Mouse (Mus musculus): Measurements from ENCODE around the gene Slit3. TPM values are rescaled to one million over a fixed set of nuclear protein-coding genes. Genes with fewer than 3 reads are reported as not detected.

The Slit3 gene
- total RNA-seq, 2 experiments from 2014 or later: 56.9 to 64.1 TPM

DNA sequence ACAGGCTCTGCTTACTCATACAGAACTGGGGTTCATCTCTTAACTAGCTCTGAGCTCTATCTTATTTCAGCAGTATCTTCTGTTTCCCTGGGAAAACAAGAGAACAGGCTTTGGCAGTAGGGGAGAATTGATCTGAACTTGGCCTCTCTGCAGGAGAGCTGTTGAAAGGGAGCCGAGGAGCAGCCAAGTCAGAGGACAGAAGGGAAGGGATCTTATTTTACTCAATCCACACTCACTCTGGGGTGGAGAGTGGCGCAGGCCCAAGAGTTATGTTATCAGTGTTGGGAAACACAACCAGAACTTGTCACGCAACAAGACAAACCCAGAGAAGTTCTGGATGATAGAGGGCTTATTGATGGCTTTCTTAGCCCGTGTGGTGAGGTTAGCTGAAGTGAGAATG, 130.9 kb downstream of the Slit3 start:
- intact Hi-C loops (cut with DNase I): no loop called here

DNA sequence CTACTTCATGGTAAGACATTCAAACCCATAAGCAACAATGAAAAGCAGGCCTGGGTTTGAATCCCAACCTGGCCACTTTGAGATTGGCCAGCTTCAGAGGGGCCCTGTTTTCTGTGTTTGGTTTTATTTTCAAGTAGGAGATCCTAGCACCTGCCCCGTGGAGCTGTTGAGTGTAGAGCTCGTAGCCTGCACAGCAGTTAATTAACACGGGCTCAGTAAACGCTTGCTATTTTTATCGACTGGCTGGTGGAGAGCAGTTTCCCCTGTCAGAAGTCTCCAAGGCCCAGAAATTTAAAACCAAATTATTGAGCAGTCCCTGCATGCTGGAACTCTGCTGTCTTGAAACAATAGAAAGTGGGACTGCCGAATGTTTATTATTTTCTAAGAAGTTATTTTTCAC, 136.3 kb downstream of the Slit3 start:
- intact Hi-C loops (cut with DNase I): no loop called here
- DNase-seq (ENCODE audit: low spot score in 2 of 2): no peak

More for the DNA sequence above, 130.9 kb downstream of the Slit3 start:
- DNase-seq (ENCODE audit: low spot score in 2 of 2): no peak

DNA sequence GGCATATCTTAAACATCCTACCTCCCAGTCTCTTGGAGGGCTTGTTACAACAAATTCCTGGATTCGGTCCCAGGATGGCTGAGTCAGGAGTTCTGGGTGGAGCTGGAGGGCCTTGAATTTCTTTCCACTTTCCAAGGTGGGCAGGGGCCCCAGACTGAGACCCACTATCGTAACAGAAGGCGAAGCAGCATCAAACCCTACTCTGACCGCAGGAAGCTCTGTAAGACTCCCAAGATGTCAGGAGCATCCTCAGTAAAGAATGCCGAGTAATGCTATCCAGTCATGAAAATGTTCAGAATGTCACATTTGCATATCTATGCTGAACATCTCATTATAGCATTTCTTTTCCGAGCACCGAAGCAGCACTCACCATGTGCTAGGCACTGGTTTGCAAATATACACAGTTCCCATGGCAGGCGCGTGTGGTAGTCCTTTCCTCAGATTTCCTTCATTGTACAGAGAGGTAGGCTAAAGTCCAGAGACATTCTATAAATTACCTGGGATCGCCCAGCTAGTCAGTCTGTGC, 140.6 kb downstream of the Slit3 start:
- peak; percentile 60 to 87 for DNase-seq (ENCODE audit: low spot score in 2 of 2)
- intact Hi-C loops (cut with DNase I): loop anchor here (1.0 to 5.0 kb wide), 3 partner anchors 83 to 141 kb away; partner anchors contain the start of gene Slit3

DNA sequence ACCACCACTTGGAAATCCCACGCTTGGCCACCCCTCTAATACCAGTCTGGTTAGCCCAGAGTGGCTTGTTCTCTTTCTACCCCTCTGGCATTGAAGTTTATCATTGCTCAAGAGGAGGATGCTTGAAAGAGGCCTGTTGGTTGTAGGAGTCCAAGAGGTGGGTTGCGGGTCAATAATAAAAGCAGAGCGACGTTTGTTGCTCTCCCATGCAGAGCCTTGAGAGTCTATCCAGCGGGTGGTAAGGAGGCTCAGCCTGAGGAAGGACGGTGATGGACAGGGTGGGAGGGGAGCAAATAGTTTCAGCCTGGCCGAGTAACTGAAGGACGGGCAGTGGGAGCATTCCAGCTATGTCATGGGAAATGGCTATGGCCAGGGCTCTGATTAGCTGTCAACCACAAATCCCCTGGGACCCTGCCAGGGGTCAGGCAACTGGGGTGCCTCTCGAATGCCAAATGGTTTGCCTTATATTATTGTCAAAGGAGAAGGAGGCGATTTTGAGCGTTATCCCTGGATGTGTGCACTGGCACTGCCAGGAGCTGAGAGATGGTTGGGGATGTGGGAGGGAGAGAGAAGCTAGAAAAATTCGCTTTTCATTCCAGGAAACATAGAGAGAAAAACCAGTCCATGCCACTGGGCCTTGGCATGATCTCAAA, 141.4 kb downstream of the Slit3 start:
- intact Hi-C loops (cut with DNase I): loop anchor here (1.0 to 5.0 kb wide), 2 partner anchors 84 to 90 kb away; no protein-coding TSS in a partner anchor
- DNase-seq (ENCODE audit: low spot score in 2 of 2): peak in 1 of 2 experiments; percentile 80

DNA sequence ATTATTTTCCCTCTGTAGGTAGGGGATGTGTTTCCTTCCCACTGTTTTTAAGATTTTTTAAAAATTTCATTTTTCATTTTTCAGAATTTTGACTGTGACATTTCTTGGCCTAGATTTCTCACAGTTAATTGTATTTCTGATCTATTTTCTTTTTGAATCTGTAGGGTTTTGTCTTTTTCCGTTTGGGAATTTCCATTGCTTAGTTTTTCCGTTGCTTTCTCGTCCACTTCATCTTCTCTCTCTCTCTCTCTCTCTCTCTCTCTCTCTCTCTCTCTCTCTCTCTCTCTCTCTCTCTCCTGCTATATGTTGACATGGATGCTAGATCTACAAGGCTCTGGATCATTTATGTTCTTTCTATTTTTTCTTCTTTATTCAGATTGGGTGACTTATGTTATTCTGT, 143.7 kb downstream of the Slit3 start:
- intact Hi-C loops (cut with DNase I): loop anchor here (5.0 kb wide), 1 partner anchor 88 kb away; no protein-coding TSS in a partner anchor
- no peak for DNase-seq (ENCODE audit: low spot score in 2 of 2)

DNA sequence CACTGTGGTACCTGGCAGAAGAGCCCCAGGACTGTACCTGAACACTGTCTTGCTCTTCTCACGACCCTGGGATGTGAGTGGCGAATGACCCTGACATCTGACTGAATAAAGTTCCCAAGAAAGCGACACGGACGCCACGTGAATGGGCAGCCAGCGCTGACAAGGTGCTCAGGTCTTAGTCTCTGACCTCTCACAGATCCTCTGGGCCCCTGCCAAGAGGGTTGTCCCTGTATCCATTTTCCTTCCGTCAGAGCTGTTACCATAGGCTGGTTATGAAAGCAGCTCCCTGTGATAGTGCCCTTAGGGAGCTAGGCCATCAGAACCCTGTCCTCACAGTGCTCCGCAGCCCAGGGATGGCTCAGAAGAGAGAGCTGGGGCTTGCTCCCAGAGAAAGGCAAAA, 149.4 kb downstream of the Slit3 start:
- DNase-seq (ENCODE audit: low spot score in 2 of 2): no peak
- intact Hi-C loops (cut with DNase I): no loop called here

DNA sequence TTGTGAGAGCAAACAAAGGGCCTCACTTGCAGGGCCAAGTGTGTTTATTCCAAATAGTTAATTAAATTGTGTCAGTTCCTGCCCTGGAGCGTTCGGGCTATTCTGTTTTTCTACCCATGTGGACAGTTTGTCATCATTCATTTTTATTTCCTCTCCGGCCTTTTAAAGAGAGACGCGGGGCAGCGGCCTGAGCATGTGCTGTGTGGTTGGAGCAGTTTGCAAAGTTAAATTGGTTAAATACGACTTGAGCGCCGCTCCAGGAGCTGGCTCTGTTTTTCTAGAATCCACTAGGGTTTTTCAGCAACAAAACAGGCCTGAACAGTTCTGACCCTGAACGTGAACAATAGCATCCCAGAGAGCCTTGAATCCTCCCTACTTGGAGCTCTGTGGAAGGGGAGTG, 152.4 kb downstream of the Slit3 start:
- no peak for DNase-seq (ENCODE audit: low spot score in 2 of 2)
- intact Hi-C loops (cut with DNase I): no loop called here

DNA sequence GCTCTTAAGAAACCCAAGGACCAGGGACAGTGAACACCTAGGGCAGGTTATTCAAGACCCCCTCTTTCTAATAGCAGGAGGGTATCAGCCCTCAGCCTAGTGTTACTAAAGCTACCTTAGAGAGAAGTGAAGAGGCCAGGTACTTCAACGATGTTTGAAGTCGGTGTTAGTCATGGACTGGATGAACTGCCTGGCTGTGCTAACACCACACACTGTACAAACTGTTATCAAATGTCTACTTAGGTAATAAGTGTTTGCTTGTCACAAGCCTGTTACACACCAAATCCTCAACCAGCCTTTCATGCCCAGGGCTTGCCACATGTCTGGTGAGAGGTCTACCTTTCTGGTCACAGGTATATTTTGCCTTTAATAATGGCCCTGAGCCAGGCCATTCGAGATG, 153.0 kb downstream of the Slit3 start:
- intact Hi-C loops (cut with DNase I): no loop called here

DNA sequence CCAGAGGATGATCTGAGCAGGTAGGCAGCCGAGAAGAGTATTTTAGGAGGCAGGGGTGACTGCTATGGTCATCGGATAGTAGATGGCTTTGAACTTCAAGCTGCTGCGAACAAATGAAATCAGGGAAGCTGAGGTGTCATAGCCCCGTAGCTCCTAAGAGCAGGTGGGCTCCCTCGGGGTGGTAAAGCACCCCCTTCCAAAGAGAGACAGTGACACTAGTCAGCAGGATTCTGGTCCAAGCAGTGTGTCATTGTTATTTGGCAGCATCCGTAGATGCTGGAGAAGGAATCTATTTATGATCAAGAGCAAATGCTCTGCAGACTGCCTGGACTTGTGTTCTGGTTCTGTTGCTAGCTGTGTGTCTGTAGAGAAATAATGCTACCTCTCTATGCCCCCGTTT, 154.3 kb downstream of the Slit3 start:
- intact Hi-C loops (cut with DNase I): no loop called here
- DNase-seq (ENCODE audit: low spot score in 2 of 2): peak in 1 of 2 experiments; percentile 57

More for the DNA sequence above, 153.0 kb downstream of the Slit3 start:
- no peak for DNase-seq (ENCODE audit: low spot score in 2 of 2)

DNA sequence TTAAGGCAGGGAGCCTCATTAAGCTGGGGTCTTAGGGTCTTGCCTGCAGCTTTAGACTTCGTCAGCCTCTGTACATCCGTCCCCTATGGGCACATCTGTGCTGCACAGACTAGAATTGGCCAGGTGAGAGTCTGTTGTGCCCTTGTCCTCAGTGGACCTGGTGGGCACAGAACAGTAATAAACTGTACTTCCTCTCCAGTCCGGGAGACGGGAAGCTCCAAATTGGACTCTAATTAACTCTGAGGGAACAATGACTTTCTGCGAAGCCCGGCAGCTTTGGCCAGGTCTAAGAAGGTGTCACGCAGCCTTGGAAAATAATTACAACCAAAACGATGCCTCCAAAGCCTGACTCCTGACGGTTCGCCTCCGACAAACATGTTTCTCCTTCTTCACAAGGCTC, 155.0 kb downstream of the Slit3 start:
- no peak for DNase-seq (ENCODE audit: low spot score in 2 of 2)
- intact Hi-C loops (cut with DNase I): no loop called here

DNA sequence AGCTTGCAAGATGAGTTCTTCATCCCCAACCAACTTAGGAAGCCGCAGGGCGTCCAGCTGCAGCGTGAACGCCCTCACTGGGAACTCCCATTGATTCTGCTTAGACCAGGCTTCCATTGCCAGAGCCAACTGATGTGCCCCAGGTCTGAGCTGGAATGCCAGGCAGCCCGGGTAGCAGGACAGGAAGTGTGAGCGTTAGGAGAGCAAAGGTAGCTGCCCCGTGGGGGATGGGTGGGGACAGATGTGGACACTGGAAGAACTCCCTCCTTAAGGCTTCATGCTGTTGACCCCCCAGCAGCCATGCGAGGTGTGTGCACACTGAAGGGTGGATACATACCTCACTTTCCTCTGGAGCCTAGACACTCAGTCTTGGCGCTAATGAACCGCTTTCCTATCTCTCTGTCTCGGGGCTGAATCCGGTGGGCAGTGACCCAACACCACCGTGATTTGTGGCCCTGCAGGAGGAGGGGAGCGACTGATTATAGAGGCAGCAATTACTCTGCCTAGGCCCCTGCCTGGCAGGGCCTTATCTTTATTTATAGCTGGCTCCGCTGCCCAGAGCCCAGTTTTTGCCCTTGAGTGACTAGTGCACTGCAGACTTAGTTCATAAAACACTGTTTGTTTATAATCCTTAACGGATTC, 157.2 kb downstream of the Slit3 start:
- no peak for DNase-seq (ENCODE audit: low spot score in 2 of 2)
- intact Hi-C loops (cut with DNase I): no loop called here

DNA sequence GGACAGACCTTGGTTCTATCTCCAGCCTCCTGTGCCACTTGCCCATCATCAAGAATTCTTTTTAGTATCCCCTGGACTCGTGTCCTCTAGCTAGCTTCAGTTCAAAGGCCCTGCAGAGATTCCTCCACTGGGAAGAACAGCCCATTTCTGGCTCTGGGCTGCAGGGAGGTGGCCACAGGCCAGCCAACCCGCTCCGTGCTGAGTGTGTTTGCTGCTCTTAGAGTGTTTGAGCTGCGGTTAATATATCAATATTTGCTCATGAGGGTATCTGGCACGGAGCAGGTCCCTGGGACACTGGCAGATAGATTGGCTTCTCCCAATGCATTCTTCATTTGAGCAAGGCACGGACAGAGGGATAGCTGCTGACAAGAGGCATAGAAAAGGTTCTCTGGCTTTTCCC, 159.8 kb downstream of the Slit3 start:
- no peak for DNase-seq (ENCODE audit: low spot score in 2 of 2)
- intact Hi-C loops (cut with DNase I): no loop called here

DNA sequence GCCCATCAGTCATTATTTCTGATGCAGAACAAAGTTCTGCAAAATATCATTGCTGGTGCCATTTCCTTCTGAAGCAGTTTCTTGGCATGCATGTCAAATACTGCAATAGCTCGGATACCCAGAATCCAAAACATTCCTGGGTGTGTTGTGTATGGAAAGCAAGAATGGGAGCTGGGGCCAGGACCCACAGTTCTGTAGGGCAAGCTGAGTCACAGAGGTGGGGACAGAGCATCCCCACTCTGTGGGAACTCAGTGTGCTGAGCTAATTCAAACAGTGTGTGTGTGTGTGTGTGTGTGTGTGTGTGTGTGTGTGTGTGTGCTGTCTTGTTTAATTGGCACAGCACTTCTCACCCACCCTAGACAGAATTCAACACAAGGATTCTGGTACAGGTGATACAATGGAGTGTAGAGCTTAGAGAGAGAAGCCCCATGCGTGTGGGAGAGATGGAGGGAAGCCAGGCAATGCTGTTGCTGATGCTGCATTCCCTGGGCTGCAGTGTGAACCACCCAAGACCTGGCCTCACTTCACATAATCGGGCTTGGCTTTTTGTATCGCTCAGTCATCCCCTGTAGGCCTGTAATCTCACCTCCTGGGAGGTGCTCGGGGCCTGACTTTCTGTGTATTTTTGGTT, 161.1 kb downstream of the Slit3 start:
- intact Hi-C loops (cut with DNase I): no loop called here
- peak in 1 of 2 experiments; percentile 48 for DNase-seq (ENCODE audit: low spot score in 2 of 2)

DNA sequence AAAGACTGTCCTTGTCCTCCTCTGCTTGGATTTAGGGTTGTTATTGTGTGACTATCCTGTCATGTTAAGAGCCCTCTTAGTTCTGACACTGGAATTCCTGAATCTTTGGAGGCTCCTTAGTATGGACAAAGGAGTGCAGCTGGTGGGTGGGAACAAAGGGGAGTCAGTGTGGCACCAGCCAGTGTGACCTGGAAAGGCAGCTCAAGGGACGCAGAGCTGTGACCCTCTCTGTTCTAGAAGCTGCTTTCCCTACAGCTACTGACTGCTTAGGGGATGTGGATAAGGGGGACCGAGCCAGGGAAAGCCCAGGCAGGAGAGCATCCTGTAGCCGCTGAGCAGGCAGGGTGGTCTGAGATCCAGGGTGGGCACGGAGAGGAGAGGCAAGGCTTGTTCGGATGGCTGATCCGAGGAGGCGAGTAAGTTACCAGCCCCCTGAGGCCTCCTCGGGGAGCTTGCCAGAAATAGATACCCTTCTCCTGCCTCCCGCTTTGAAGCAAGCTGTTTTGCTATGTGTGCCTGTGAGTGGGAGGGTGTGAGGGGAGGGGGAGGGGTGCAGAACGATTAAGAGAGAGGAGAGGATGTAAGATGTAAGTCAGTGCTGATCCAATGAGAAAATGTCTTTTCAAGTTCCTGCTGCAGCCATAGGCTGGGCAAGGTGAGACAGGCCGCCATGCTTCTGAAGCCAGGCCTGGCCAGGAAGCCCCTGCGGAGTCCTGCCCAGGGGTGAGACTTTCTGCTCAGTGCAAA, 162.0 kb downstream of the Slit3 start:
- intact Hi-C loops (cut with DNase I): no loop called here
- peak; percentile 63 to 76 for DNase-seq (ENCODE audit: low spot score in 2 of 2)

DNA sequence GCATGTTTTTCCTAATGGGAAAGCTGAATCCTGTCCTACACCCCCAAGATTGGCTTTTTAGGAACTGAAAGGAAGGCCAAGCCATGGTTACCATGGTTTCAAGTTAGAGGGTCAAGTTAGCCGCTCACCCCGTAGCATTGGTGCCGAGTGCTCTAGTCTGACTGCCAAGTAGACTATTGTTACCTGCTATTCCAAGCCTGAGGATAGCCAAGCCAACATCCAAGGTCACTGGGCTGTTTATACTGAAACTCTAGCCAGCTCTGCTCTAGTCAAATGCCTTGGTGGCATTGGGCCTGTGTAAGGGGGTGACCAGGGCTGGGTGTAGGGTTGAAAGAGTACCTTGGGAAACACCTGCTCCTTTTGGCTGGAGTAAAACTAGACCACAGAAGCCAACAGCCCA, 162.7 kb downstream of the Slit3 start:
- intact Hi-C loops (cut with DNase I): no loop called here
- DNase-seq (ENCODE audit: low spot score in 2 of 2): no peak

DNA sequence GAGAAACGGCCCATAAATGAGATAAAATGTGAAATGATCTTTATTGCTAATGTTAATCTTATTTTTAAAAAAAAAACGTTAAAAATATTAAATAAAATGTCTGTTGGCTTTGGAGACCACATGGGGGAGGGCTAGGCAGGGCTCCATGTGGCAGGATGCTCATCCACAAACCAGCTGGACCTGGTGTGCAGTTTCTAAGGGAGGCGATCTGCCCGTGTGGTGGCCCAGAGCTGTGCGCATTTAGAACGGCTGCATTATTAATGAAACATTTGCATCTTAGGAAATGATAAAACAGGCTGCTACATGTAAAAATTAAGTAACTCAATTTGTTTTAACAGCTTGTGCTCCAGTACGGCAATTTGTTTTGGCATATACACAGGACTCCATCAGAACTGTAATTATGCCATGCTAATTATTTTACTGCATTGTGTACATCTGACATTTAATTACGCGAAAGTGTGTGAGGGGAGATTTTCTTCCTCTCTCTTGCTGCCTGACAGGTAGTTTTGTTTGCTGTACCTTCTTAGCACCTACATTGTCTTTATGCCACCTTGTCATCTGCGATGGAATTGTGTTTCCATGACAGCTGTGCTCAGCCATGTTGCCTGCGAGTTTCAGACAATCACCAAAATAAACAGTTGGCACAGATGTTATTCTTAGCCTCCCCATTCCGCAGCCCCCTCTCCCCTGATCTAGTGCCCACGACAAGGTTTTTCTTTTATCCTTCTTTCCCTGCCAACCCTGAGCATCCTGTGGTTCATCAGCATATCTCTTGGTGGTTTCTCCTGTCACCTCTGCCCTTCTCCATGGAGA, 165.8 kb downstream of the Slit3 start:
- intact Hi-C loops (cut with DNase I): no loop called here
- DNase-seq (ENCODE audit: low spot score in 2 of 2): no peak

DNA sequence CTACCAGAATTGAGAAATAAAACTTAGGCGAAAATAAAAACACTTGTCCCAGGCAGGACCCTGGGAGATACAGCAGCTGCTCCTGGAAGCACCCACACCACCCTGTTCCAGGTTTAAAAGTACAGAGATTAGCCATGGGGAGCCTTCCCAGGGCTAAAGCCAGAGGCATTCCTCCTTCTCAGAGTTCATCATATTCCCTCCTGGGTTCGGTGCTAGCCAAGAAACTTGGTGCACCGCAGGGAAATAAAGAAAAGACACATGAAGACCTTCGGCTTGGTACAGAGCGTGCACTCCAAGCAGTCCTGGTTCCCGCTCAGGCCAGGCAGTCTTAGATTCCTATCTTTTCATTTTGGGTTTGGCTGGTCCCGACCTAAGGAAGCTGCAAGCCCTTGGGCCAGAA, 167.0 kb downstream of the Slit3 start:
- intact Hi-C loops (cut with DNase I): no loop called here
- no peak for DNase-seq (ENCODE audit: low spot score in 2 of 2)

DNA sequence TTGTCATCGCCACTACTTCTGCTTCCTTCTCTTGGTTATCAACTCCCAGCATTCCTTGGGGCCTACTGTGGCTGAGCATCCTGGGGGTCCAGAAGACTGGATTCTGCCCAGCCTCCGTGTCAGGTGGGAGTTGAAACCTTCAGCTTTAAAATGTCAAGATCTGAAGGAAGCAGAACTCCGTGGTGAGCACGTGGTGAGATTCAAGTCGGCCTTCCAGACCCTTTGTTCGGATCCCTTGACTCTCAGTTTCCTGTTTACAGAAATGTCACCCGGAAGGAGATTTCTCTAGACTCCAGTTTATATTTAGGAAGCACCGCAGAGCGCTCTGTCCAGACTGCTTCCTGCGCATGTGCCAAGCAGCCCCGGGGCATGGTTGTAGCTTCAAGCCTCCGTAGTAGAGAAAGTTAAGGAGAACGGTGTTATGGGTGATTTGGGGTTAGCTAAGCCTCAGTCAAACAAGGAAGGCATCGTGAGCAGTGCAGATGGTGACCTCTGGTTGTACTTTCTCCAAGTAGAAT, 167.8 kb downstream of the Slit3 start:
- intact Hi-C loops (cut with DNase I): no loop called here

DNA sequence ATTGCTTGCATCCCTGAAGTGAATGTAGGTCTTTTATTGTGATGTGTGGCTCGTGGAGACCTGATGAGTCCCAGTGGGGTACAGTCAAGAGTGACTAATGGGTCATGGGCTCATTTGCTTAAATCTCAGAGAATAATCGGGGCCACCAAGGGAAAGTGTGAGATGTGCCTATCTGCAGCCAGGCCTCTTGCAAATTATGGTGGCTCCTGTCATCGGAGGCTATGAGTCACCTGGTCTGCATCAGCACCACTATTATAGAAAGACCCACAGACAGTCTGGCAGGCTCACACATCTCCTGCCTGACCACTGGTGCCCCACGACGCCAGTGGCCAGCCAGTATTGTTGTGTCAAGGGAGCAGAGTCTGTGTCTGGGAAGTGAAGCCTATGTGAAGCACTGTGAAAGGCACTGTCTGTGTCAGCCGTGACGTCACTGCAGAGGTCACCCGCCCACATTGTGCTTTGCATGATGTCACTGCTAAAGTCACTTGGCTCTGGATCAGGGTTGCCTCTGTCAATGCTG, 171.3 kb downstream of the Slit3 start:
- DNase-seq (ENCODE audit: low spot score in 2 of 2): no peak
- intact Hi-C loops (cut with DNase I): no loop called here

More for the DNA sequence above, 167.8 kb downstream of the Slit3 start:
- no peak for DNase-seq (ENCODE audit: low spot score in 2 of 2)
